Mouse (Mus musculus): ENCODE measurements around the gene Vat1l.

DNA sequence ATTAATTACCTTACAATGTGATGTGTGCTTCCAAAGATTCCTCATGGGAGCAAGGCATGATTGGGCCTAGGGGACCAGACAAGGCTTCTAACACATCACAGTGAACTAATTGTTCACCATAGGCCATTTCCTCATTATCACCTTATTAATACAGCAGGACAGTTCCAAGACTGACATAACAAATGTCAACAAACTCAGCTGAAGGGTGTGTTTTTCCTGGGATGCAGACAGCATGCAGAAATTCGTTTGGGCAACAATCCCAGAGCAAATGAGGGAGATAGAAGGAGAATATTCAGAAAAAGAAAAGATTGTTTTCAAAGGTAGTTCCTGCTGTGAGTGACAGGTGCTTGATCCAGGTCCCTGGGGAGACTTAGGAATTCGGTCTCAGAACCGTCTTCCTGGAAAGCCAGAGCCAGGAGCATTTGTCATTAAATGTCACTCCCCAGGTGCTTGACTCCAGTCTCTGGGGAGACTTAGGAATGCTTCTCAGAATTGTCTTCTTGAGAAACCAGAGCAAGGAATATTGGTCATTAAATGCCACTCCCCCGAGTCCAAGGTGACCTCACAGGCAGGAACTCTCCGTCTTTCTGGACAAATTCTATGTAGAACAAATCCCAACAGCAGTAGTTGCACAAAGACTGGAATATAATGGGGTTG lies 109.4 kb downstream of the Vat1l start:
- TF ChIP-seq POLR2A (IDR thresholded peaks at IDR 0.05; ENCODE audit: borderline replicate concordance, extremely low read depth, low read depth, low read length) (no peak), CTCF (IDR thresholded peaks at IDR 0.05; ENCODE audit: insufficient read depth, low read length) (no peak)

Measured in lung, adult 2 months (tissue).